Mouse (Mus musculus) liver, postnatal 0 days (tissue): ENCODE measurements around the gene Gucy2c.

ENCODE experiments used
- CTCF ChIP-seq: sonication (generic); IDR thresholded peaks from 2 replicates; pipeline ENCODE4 v1.5.1; 2016; ENCODE audit warnings: antibody characterized with exemption, low read depth
- EP300 ChIP-seq: IDR thresholded peaks from 2 replicates; pipeline ENCODE4 v1.6.1; 2016; ENCODE audit warnings: antibody characterized with exemption, low read depth, mild to moderate bottlenecking

- TF ChIP-seq CTCF (no peak), EP300 (peak; percentile 71)
These were observed 13.5 kb upstream of the Gucy2c start for GRCm38 (mm10) chr6:136795110-136795509.
